ENCODE assay signal across 13 mouse cellular contexts in the genomic region with DNA sequence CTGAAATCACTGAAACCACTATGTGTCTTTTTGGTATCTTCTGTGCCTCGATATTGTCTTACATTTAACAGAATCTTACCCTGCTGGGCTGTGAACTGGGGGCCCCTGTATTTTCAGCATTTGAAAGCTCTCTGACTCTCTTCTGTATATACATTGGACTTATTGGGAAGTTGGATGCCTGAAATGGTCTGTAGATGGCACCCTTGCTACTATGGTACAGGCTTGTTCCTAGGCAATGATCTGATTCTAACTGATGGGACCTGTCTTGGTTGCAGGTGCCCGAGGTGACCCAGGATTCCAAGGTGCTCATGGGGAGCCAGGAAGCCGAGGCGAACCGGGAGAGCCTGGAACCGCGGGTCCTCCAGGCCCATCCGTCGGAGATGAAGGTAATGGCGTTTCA.
DNase-seq lines count a peak whose midpoint lies in the region; ATAC-seq and TF ChIP-seq lines count a peak whose summit lies in the region.
"Had no signal": no experiment of that assay in that cellular context is flagged by ENCODE, and none has a peak within 500 bp of the region (broad histone marks: within the 10 kb centered on the region; RNA-seq: fewer than 3 reads in every experiment).

No protein-coding gene starts in this region.

- no peak for TF ChIP-seq EP300 in lung, postnatal 0 days (IDR thresholded peaks at IDR 0.05)
- no peak for TF ChIP-seq EP300 in stomach, postnatal 0 days (optimal IDR thresholded peaks at IDR 0.05)

- peak; percentile 35 for DNase-seq in forebrain, postnatal 0 days
- DNase-seq in forebrain, embryonic 10.5 days (ENCODE audit: extremely low spot score, low spot score), result no peak
- DNase-seq in lung, postnatal 0 days (ENCODE audit: low spot score), result no peak
- no peak for DNase-seq in lung, postnatal 4 days
- DNase-seq in adipocyte (ENCODE audit: low spot score), result peak; percentile 41
- DNase-seq in stomach, postnatal 0 days (ENCODE audit: low spot score), result no peak
- DNase-seq in thymus, postnatal 0 days (ENCODE audit: low spot score), result no peak
- DNase-seq: cerebellum, postnatal 10 days; lung, adult 2 months; right cerebral cortex, postnatal 14 days; thymus, postnatal 36 days had no signal

- H3K27ac ChIP-seq in forebrain, postnatal 0 days (ENCODE audit: low read depth, low read length), result no peak overlapping the region
- H3K27ac ChIP-seq in forebrain, embryonic 10.5 days, result no peak overlapping the region
- H3K27ac ChIP-seq in lung, postnatal 0 days (ENCODE audit: low read length), result no peak overlapping the region
- no peak overlapping the region for H3K27ac ChIP-seq in stomach, postnatal 0 days (replicated peaks)
- H3K27ac ChIP-seq: embryonic facial prominence, embryonic 12.5 days; hindbrain, embryonic 15.5 days had no signal

- H3K9me3 ChIP-seq in forebrain, postnatal 0 days (ENCODE audit: low read length), result no peaks in the 10 kb centered on the region
- no peaks in the 10 kb centered on the region for H3K9me3 ChIP-seq in forebrain, embryonic 10.5 days
- H3K9me3 ChIP-seq in lung, postnatal 0 days (ENCODE audit: low read length), result no peaks in the 10 kb centered on the region
- H3K9me3 ChIP-seq in stomach, postnatal 0 days (ENCODE audit: control insufficient read depth, low read length), result no peaks in the 10 kb centered on the region
- H3K9me3 ChIP-seq: embryonic facial prominence, embryonic 12.5 days; hindbrain, embryonic 15.5 days had no signal

- no peak overlapping the region for H3K4me2 ChIP-seq in forebrain, postnatal 0 days (ENCODE audit: low read depth)
- no peak overlapping the region for H3K4me2 ChIP-seq in lung, postnatal 0 days (replicated peaks; ENCODE audit: low read depth, low read length)
- no peak overlapping the region for H3K4me2 ChIP-seq in stomach, postnatal 0 days (replicated peaks; ENCODE audit: low read depth)
- H3K4me2 ChIP-seq: embryonic facial prominence, embryonic 12.5 days; hindbrain, embryonic 15.5 days had no signal

- peak; percentile 57 for TF ChIP-seq CTCF in forebrain, postnatal 0 days (IDR thresholded peaks at IDR 0.05; ENCODE audit: low read depth)
- peak; percentile 46 for TF ChIP-seq CTCF in lung, postnatal 0 days (IDR thresholded peaks at IDR 0.05)
- peak; percentile 58 for TF ChIP-seq CTCF in stomach, postnatal 0 days (IDR thresholded peaks at IDR 0.05; ENCODE audit: low read depth)

- H3K36me3 ChIP-seq in forebrain, postnatal 0 days (ENCODE audit: insufficient read depth), result no peaks in the 10 kb centered on the region
- H3K36me3 ChIP-seq in forebrain, embryonic 10.5 days (replicated peaks), result peaks cover 28% of the 10 kb centered on the region
- H3K36me3 ChIP-seq in lung, postnatal 0 days (ENCODE audit: insufficient read depth, low read length), result peaks cover 26% of the 10 kb centered on the region
- H3K36me3 ChIP-seq in stomach, postnatal 0 days (ENCODE audit: control insufficient read depth, insufficient read depth, low read length), result peaks cover 13% of the 10 kb centered on the region
- H3K36me3 ChIP-seq: hindbrain, embryonic 15.5 days had no signal

- peaks cover 16% of the 10 kb centered on the region for H3K4me1 ChIP-seq in forebrain, postnatal 0 days (ENCODE audit: insufficient read depth)
- H3K4me1 ChIP-seq in forebrain, embryonic 10.5 days, result peaks cover 40% of the 10 kb centered on the region
- H3K4me1 ChIP-seq in lung, postnatal 0 days (ENCODE audit: insufficient read depth, low read depth, low read length), result peaks cover 4% of the 10 kb centered on the region; the same call in 1 of the 2 replicates
- no peaks in the 10 kb centered on the region; the same call in 1 of the 2 replicates for H3K4me1 ChIP-seq in stomach, postnatal 0 days (replicated peaks; ENCODE audit: control insufficient read depth, insufficient read depth)

- WGBS in forebrain, postnatal 0 days, result 90% methylated on average over 10 of the region's 10 CpGs
- WGBS in forebrain, embryonic 10.5 days, result 85% methylated on average over 10 of the region's 10 CpGs
- WGBS in lung, postnatal 0 days, result 85% methylated on average over 10 of the region's 10 CpGs
- WGBS in stomach, postnatal 0 days, result 89% methylated on average over 10 of the region's 10 CpGs

- H3K9ac ChIP-seq in forebrain, postnatal 0 days, result no peak overlapping the region
- no peak overlapping the region for H3K9ac ChIP-seq in lung, postnatal 0 days (replicated peaks; ENCODE audit: low read depth)
- no peak overlapping the region for H3K9ac ChIP-seq in stomach, postnatal 0 days (ENCODE audit: low read length)
- H3K9ac ChIP-seq: embryonic facial prominence, embryonic 12.5 days; hindbrain, embryonic 15.5 days had no signal

- H3K4me3 ChIP-seq in forebrain, postnatal 0 days (ENCODE audit: low read depth, low read length), result no peak overlapping the region
- H3K4me3 ChIP-seq in forebrain, embryonic 10.5 days, result no peak overlapping the region
- no peak overlapping the region for H3K4me3 ChIP-seq in lung, postnatal 0 days (ENCODE audit: low read depth, low read length)
- H3K4me3 ChIP-seq in stomach, postnatal 0 days (ENCODE audit: low read depth, low read length), result no peak overlapping the region
- H3K4me3 ChIP-seq: embryonic facial prominence, embryonic 12.5 days; hindbrain, embryonic 15.5 days had no signal

- no peaks in the 10 kb centered on the region for H3K27me3 ChIP-seq in forebrain, postnatal 0 days (ENCODE audit: insufficient read depth, low read length)
- no peaks in the 10 kb centered on the region for H3K27me3 ChIP-seq in forebrain, embryonic 10.5 days (ENCODE audit: poor library complexity, severe bottlenecking)
- H3K27me3 ChIP-seq in lung, postnatal 0 days (replicated peaks; ENCODE audit: insufficient read depth, low read length), result no peaks in the 10 kb centered on the region
- no peaks in the 10 kb centered on the region for H3K27me3 ChIP-seq in stomach, postnatal 0 days (ENCODE audit: control insufficient read depth, insufficient read depth, low read length)
- H3K27me3 ChIP-seq: embryonic facial prominence, embryonic 12.5 days; hindbrain, embryonic 15.5 days had no signal

- ATAC-seq in forebrain, postnatal 0 days, result no peak
- ATAC-seq in lung, postnatal 0 days, result no peak
- ATAC-seq in stomach, postnatal 0 days (ENCODE audit: low FRiP score, low TSS enrichment), result no peak

Comparison
In these comparisons a context has a peak if more than half of its experiments do, and no peak if none do; other contexts are left out.
1. DNase-seq: peak in forebrain, postnatal 0 days (single experiment) and adipocyte (single experiment); none in forebrain, embryonic 10.5 days (single experiment), lung, postnatal 0 days (single experiment), lung, postnatal 4 days (0 of 2), stomach, postnatal 0 days (single experiment) and thymus, postnatal 0 days (single experiment).
2. Peak in every context shown above with its lines, with median percentiles within 50 percentile points of each other: CTCF ChIP-seq.